Mouse (Mus musculus) adrenal gland, adult 2 months (tissue): ENCODE measurements around the gene Fam98b. TPM values are rescaled to one million over a fixed set of nuclear protein-coding genes. Genes with fewer than 3 reads are reported as not detected.

Experiments used
- DNase-seq: peaks from one replicate; pipeline ENCODE4 v3.0.0; 2021
- long read RNA-seq: library from polyadenylated mRNA; stranded (forward); transcript quantifications from one replicate; pipeline ENCODE4 v2.0.0, GENCODE M21; 2021
- polyA plus RNA-seq: library from polyadenylated mRNA; depleted of rRNA; stranded (reverse); fragments of >200 nt; gene quantifications from 2 replicates; pipeline ENCODE4 v1.2.3, GENCODE M21; 2012; rRNA removed
- total RNA-seq, 2 experiments: library from RNA; stranded (reverse); gene quantifications; 2 replicates each; pipeline ENCODE4 v1.2.3; 2021

Gene Fam98b
- 10 to 100 TPM; 34.0 to 44.7 TPM for total RNA-seq
- 2.1 and 3.1 TPM in 2 replicates for polyA plus RNA-seq
- long read RNA-seq = 0 reads

GRCm38 (mm10) chr2:117249255-117250000 is at the start of gene Fam98b:
Gene Fam98b, plus strand, starts transcription at chr2:117249739.
- peak; percentile 93 for DNase-seq

- no peak for DNase-seq
Observed at GRCm38 (mm10) chr2:117200869-117201338, 48.6 kb upstream of the Fam98b start.

- DNase-seq = no peak
Observed at GRCm38 (mm10) chr2:117203350-117203749, 46.2 kb upstream of the Fam98b start.

GRCm38 (mm10) chr2:117204534-117204933 is 45.0 kb upstream of the Fam98b start:
- DNase-seq = peak; percentile 87

GRCm38 (mm10) chr2:117205066-117205465 is 44.5 kb upstream of the Fam98b start:
- peak; percentile 61 for DNase-seq

GRCm38 (mm10) chr2:117210416-117211085 is 39.0 kb upstream of the Fam98b start:
- peak; percentile 62 for DNase-seq

- no peak for DNase-seq
Observed at GRCm38 (mm10) chr2:117216152-117216551, 33.4 kb upstream of the Fam98b start.

GRCm38 (mm10) chr2:117217695-117218216 is 31.8 kb upstream of the Fam98b start:
- DNase-seq = no peak

GRCm38 (mm10) chr2:117219536-117219935 is 30.0 kb upstream of the Fam98b start:
- DNase-seq = no peak

- no peak for DNase-seq
Observed at GRCm38 (mm10) chr2:117222651-117223050, 26.9 kb upstream of the Fam98b start.

GRCm38 (mm10) chr2:117228601-117229125 is 20.9 kb upstream of the Fam98b start:
- no peak for DNase-seq

GRCm38 (mm10) chr2:117230261-117230660 is 19.3 kb upstream of the Fam98b start:
- no peak for DNase-seq

GRCm38 (mm10) chr2:117231257-117231656 is 18.3 kb upstream of the Fam98b start:
- peak; percentile 81 for DNase-seq

- no peak for DNase-seq
Observed at GRCm38 (mm10) chr2:117241953-117242352, 7.6 kb upstream of the Fam98b start.

GRCm38 (mm10) chr2:117250001-117250510 is 517 bp downstream of the Fam98b start:
- DNase-seq = no peak

GRCm38 (mm10) chr2:117255415-117255814 is 5.9 kb downstream of the Fam98b start:
- DNase-seq = no peak

GRCm38 (mm10) chr2:117257617-117258016 is 8.1 kb downstream of the Fam98b start:
- no peak for DNase-seq

GRCm38 (mm10) chr2:117262184-117262583 is 12.6 kb downstream of the Fam98b start:
- DNase-seq = no peak

- DNase-seq = peak; percentile 57
Observed at GRCm38 (mm10) chr2:117263786-117264408, 14.4 kb downstream of the Fam98b start.

GRCm38 (mm10) chr2:117288291-117288690 is 38.8 kb downstream of the Fam98b start:
- DNase-seq = no peak

GRCm38 (mm10) chr2:117299596-117300448 is 50.3 kb downstream of the Fam98b start:
- DNase-seq = no peak
